Mouse (Mus musculus): ENCODE measurements around the gene Cct2. TPM values are rescaled to one million over a fixed set of nuclear protein-coding genes. Genes with fewer than 3 reads are reported as not detected.

Gene Cct2
- 100 to 1,000 TPM; 218 to 224 TPM for total RNA-seq (2021)
- long read RNA-seq, experiment 1, transcript Cct2-201 (16 exons, 1,959 nt), result major isoform, 124 of 156 reads
- long read RNA-seq, experiment 1, partial matches to known transcripts, result 14 of 156 reads
- long read RNA-seq, experiment 1, other reads (novel, unspliced or antisense), result 18 of 156 reads
- long read RNA-seq, experiment 2, transcript Cct2-201 (16 exons, 1,959 nt), result major isoform, 202 of 239 reads
- long read RNA-seq, experiment 2, partial matches to known transcripts, result 16 of 239 reads
- long read RNA-seq, experiment 2, other reads (novel, unspliced or antisense), result 21 of 239 reads

DNA sequence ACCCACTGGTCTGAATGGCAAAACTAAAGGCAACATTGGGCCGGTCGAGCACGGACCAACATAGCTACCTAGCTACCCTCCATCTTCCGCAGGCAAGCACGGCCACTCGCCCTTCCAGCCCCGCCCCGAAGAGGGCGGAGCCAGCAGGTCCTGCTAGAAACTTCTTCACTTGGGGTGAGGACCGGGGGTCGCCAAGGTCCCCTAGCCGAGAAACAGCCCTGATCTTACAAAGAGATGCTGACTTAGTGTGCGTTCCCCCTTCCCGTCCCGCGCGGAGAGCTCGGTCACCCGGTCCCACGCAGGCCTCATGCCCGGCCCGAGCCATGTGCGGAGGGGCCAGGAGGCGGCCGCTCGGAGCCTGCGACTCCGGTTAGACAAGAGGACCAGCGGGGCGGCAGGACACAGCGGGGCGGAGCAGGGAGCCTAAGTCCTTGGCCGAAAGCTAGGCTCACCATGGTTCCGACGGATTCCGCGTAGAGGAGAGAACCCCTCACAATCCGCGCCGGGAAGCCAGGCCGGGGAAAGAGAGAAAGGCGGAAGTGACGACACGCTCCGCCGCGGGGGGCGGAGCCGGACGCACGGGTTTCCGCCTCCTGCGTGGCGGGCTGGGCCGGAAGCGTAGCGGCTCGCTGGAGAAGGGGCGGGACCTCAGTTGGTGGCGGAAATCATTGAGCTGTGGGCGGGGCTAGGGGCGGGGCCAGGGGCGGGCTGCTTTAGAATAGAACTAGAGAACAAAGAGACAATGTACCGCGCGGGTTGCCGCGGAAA is at the start of gene Cct2:
Gene Cct2 (minus strand): TSS at position 561 of the 768 bp plus-strand sequence.
- DNase-seq (ENCODE audit: low spot score in 2 of 2), result peak; percentile 86 to 93

DNA sequence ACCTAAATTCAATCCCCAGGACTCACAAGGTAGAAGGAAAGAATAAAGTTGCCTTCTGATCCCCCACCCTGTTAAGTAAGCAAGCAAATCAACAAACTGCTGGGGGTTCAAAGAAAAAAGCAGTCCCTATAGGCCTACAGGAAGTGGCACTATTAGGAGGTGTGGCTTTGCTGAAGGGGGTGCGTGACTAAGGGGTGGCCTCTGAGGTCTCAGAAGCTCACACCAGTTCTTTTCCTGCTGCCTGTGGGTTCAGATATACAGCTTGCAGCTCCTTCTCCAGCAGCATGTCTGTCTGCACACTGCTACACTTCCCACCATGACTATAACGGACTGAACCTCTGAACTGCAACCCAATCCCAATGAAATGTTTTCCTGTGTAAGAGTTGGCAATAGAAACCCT is 48.9 kb upstream of the Cct2 start:
- DNase-seq (ENCODE audit: low spot score in 2 of 2), result no peak

DNA sequence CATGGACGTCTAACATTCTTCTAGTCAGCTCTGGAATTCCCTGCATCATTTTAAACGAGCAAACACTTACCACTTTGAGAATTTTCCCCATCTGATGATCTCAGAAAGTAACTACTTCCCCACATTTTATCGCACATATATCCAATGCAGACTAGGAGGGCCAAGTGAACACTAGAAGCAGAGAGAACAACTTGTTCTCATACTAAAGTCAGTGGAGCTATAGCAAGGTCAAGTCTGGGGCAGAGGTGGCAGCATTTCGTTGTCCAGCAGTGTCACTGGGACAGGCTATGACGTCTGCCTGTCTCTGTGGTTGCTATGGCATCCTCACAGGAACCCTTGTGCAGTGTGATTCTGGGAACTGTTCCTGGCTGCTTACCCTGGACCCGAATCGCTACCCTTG is 47.8 kb upstream of the Cct2 start:
- DNase-seq (ENCODE audit: low spot score in 2 of 2), result no peak

DNA sequence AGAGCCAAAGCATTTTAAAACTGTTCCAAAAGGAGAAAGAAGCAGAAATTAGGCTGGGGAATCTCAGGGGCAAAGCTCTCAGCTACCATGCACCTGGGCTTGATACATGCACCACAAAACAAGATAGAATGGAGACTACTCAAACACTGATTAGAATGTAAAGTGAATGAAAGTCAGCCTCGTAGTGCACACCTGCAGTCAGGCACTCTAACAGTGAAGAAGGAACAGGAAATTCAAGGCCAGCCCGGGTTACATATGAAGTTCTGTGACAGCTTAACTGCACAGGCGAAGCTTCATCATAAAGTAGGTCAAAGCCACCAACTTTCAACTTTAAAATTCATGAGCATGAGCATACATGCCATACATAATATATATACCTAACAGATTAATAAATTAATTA is 46.7 kb upstream of the Cct2 start:
- no peak for DNase-seq (ENCODE audit: low spot score in 2 of 2)

DNA sequence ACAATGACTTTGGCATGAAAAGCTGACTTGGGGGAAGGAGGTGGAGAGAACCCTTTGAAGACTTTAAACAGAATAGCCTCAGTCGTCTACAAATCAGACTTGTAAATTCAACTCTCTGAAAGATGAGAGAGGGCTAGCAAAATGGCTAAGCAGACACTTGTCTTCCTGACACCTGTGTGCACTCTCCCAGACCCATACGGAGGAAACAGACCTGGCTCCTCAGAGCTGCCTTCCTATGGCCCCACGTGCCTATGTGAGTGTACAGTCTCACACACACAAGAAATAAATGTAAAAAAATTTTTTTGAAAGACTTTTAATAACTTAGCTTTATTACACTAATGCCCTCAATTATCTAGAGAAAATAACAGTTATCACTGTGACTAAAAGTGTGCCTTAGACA is 43.1 kb upstream of the Cct2 start:
- no peak for DNase-seq (ENCODE audit: low spot score in 2 of 2)

DNA sequence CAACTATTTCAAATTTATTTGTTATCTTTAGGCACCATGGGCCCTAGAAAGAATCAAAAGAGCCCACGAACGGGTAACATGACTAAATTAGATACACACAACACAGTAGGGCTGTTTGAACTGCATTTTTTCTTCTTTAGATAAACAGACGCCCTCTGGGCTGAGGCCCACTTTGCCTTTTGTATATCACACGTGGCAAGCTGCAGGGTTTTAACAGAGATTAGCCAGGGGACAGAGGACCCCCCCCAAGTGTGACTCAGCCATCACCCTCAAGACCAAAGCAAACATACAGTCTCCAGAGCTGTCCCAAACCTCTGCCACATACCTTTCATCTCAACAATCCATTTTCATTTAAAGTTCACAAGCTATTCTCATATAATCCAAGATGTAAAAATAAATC is 42.6 kb upstream of the Cct2 start:
- DNase-seq (ENCODE audit: low spot score in 2 of 2), result no peak

DNA sequence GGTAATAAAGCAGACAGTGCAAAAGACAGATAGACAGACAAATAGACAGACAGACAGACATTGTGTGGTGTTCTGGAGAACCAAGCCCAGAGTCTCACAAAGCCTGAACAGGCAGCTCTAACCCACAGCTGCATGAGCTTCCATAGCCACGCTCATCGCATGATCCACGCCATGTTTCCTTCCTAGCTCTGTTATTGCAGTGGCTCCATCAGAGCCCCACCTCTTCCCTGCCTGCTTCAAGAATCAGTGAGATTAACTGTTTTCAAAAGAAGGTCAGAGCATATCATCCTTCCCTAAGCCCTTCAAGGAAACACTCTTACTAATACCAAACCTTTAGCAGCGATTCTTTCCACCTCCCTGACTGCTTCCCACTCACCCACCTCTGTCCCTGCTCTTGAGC is 41.4 kb upstream of the Cct2 start:
- DNase-seq (ENCODE audit: low spot score in 2 of 2), result no peak

DNA sequence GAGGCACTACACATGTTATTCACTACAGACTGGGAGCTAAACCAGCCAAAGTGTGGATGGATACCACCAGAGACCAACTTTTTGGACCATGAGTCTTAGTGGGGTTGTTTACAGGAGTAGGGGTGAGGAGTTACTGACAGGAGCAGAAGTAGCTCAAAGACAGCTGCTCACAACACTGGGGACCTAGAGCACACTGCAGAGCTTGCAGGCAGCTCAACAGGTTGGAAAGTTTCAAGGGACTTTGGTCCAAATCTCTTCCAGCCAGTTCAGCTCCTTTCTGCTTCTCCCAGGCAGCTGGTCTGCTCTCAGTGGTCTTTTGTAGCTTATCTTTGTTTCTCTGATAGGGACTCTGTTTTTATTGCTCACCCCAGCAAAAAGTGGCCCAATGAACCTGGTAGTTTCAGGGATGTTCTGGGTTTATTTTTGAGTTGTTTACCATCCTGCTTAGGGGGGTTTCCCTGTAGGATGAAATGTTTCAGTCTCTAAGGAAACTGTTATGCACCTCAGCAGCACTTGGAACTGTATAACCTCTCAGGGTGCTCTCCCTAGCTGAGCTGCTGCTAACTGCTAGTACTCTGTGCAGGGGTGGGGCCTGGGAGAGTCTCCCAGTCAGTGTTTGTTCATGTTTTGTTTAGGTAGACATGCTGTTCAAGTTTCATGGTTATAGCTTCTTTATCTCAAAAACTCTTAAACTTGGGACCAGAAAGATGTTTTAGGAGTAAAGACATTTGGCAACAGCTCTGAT is 40.4 kb upstream of the Cct2 start:
- DNase-seq (ENCODE audit: low spot score in 2 of 2), result no peak

DNA sequence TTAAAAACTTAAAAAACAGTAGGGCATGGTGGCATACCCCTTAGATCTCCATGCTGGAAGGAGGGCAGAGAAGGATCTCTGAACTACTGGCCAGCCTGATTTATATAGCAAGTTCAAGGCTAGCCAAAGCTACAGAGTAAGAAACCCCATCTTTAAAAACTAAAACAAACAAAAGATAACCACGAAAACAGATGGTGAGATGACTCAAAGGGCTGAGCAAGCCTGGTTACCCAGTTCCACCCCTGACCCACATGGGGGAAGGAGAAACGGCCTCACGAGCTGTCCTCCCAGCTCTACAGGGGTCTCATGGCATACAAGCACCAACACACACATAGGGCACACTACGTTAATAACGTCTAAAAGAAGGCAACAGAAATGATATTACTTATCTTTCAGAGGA is 36.6 kb upstream of the Cct2 start:
- no peak for DNase-seq (ENCODE audit: low spot score in 2 of 2)

DNA sequence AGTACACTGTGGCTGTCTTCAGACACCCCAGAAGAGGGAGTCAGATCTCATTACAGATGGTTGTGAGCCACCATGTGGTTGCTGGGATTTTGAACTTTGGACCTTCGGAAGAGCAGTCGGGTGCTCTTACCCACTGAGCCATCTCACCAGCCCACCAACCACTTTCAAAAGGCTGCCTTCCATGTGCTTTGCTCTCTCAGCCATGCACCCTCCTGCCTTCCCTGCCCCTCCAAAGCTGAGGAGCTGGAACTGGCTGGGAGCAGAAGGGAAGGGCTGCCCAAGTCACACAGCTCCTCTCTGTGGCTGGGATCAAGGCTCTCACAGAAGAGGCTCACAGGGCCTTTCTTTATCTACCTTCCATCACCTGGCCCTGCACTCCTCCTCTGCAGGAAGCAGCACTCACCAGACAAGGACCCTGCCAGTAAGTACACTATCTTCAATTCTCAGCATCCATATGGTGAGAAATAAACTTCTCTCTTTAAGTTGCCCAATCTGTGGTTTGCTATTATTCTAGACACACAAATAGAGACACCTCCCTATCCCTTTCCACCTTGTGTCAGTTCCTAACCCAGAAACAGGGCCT is 33.6 kb upstream of the Cct2 start:
- DNase-seq (ENCODE audit: low spot score in 2 of 2), result no peak

DNA sequence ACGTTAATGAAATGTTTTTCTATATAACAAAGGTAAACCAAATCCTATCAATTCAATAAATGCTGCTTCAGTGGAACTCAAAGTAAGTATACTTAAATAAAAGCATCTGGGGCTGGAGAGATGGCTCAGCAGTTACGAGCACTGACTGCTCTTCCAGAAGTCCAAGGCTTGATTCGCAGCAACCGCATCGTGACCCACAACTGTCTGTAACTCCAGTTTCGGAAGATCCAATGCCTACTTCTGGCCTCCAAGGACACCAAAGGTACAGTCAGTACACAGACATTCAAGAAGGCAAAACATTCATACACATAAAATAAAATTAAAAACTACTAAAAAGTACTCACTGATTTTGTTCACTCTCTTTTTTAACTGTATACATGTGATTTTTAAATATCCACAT is 32.5 kb upstream of the Cct2 start:
- no peak for DNase-seq (ENCODE audit: low spot score in 2 of 2)

DNA sequence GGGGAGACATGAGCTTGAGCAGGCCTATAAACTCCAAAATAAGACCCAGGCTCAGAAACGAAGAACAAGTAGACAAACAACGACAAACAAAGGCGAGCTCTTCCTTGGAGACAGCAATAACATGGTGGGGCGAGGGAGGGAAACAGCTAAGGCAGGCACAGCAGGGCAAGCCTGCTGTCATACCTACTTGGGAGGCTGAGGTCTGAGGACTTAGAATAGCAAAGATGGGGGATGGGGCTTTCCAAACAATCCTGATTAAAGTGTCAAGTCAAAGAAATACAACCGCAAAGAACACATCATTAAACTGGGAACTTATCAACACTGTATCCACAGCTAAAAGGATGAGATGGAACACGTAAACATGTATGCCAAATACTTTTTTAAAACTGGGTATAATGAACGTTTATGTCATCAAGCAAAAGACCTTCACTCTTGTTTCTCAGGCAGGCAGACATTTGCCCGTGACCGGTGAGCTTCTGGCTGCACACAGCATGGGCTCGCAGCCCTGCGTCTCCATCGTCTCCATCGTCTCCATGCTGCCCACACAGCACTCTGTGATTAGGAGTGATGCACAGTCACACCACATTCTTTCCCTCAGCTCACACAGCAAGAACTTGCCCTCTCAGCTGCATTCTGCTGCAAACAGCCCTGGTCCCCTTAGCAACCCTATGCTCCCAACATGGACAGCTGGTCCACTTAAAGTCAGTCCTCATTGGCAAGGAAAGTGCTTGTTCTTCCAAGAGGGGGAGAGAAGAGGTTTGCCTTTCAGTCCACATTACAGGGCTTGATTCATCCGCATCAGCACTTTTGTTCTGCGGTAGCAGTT is 31.1 kb upstream of the Cct2 start:
- peak in 1 of 2 experiments; percentile 18 for DNase-seq (ENCODE audit: low spot score in 2 of 2)

DNA sequence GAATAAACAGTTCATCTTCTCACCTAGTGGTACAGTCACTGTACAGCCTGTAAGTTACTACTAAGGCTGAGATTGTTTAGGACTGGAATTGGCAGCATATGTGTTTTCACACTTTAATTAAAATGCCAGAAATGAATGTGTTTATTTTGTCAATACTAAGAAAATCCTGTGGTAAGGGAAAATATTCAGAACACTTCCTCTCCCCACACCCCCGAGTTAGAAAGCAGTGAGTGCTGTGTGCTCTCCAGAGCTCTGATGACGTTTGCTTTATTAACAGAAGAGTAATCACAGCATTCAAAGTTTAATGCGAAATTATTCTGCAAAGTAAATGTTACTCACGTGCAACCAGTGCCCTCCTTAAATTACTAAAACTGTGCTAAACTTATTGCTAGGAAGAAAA is 26.0 kb upstream of the Cct2 start:
- no peak for DNase-seq (ENCODE audit: low spot score in 2 of 2)

DNA sequence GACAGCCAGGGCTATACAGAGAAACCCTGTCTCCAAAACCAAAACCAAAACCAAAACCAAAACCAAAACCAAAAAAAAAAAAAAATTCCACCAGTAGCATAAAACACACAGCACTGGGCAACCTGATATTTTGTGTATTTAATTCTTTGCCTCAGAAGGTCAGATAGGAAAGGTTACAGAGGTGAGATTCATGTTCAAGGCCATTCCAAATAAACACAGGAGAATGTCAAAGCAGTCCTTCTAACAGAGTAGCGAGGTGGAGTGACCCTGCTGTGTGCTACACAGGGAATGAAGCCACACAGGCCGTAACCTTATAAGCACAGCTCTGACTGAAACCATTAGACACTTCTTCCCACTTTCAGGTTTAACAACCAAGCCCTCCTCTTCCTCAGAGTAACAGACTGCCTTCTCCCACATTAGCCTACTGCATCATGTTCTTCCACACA is 18.3 kb upstream of the Cct2 start:
- no peak for DNase-seq (ENCODE audit: low spot score in 2 of 2)

DNA sequence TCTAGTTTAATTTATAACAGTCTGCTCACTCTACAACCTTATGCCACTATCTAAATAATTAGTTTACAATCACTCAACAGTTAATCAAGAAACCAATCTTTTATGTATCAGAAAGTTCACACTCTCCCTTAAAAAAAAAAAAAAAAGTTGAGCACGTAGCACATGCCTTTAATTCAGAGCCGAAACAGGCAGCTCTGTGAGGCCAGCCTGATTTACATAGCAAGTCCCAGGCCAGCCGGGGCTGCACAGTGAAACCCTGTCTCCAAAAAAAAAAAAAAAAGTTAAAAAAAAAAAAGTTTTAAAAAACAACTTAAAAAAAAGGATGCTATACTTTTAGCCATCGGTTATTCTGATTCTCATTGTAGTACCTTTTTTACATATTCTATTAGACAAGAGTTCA is 17.7 kb upstream of the Cct2 start:
- DNase-seq (ENCODE audit: low spot score in 2 of 2), result no peak

DNA sequence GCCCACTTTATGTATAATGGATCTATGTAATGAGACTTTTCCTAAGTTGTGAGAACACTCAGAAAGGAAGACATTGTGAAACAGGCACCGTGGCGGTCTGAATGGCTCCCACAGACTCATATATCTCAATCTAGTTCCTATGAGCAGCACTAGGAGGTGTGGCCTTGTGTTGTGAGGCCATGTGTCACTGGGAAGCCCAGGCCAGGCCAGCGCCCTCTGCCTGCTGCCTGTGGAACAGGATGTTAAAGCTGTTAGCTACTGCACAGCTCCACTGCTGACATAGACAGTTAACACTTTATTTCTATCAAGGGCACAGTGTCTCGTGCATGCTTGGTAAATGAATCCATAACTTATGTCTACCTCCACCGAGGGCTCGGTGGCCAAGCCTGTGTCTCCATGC is 14.7 kb upstream of the Cct2 start:
- DNase-seq (ENCODE audit: low spot score in 2 of 2), result peak in 1 of 2 experiments; percentile 51

DNA sequence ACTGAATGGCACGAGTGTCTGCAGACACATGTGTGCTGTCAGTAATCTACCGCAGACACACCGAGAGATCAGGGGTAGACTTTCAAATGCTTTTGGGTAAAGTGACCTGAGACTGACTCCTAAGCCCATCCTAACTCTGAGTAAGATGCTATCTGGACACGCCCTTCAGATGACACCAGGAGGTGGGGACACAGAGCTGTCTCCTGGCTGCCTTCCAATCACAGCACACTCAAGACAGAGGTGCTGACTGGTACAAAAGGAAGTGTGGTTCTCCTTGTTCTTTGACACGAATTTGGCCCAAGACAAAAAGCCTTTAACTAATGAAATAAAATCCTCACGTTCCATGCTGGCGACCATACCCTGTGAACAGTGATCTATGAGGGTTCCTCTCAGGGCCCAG is 9.6 kb upstream of the Cct2 start:
- no peak for DNase-seq (ENCODE audit: low spot score in 2 of 2)

DNA sequence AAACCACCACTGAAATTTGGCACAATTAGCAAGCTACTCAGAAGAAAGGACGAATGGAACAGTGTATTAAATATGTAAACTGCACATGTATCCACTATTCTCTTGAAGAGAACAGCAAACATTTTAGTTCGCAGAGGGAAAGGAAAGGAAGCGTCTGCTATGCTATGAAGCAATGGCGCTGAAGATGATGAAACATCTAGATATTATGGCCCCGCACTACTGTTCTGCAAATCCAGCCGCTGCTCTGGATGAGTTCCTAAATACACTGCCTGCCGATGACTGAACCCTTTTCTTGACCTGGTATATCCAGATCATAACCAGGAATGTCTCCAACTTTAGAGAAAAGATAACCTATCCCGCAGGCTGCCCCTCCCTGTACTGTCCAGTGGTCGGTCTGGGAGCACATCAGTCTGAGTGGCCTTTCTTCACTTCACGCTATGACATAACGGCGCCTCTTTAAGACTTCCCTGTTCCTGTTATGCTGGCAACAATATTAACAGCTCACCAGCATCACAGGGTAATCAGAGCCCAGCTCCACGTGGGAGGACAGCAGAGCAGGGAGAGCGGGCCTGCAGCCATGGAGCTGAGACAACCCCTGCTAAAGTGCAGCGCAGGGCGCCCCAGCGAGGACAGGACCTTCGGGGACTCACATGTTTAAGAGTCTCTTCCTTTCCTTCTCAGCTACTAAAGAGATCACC is 8.7 kb upstream of the Cct2 start:
- DNase-seq (ENCODE audit: low spot score in 2 of 2), result no peak

DNA sequence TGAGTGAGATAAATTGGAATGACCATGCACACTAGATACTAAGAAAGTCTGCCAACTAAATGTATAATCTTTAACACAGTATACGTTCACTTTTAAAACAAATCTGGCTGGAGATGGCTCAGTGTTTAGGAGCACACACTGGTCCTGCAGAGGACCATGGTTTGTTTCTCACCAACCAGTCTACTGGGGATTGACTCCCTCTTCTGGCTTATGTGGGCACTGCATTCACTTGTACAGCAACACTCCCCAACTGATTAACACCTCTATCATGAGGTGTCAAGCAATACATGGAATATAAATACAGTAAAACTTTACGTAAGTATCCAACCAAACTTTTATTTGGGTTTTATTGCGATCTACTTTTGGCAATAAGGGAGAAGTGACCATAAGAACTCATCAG is 5.5 kb upstream of the Cct2 start:
- DNase-seq (ENCODE audit: low spot score in 2 of 2), result no peak

DNA sequence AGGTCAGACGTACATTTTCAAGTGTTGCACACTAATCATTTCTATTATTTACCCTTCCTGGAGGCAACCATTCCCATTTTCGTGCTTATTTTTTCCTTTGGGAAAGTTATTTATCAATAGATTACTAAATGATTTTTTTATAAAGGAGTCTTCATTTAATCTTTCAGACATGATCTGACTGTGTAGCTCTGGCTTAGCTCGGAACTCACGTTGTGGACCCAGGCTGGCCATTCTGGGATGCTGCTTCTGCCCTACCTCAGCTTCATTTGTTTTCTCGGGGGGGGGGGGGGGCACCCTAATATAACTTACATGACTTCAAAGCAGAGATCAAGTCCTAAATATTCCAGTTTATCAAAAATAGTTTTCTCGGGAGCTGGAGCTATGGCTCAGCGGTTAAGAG is 462 bp upstream of the Cct2 start:
- DNase-seq (ENCODE audit: low spot score in 2 of 2), result no peak
